Mouse (Mus musculus): ENCODE measurements around the gene Phgr1. TPM values are rescaled to one million over a fixed set of nuclear protein-coding genes. Genes with fewer than 3 reads are reported as not detected.
A peak's percentile ranks its signal among the peaks of the same experiment; 100 is the strongest.

The Phgr1 gene
- polyA plus RNA-seq, 1 experiment from 2014 or later = not detected

DNA sequence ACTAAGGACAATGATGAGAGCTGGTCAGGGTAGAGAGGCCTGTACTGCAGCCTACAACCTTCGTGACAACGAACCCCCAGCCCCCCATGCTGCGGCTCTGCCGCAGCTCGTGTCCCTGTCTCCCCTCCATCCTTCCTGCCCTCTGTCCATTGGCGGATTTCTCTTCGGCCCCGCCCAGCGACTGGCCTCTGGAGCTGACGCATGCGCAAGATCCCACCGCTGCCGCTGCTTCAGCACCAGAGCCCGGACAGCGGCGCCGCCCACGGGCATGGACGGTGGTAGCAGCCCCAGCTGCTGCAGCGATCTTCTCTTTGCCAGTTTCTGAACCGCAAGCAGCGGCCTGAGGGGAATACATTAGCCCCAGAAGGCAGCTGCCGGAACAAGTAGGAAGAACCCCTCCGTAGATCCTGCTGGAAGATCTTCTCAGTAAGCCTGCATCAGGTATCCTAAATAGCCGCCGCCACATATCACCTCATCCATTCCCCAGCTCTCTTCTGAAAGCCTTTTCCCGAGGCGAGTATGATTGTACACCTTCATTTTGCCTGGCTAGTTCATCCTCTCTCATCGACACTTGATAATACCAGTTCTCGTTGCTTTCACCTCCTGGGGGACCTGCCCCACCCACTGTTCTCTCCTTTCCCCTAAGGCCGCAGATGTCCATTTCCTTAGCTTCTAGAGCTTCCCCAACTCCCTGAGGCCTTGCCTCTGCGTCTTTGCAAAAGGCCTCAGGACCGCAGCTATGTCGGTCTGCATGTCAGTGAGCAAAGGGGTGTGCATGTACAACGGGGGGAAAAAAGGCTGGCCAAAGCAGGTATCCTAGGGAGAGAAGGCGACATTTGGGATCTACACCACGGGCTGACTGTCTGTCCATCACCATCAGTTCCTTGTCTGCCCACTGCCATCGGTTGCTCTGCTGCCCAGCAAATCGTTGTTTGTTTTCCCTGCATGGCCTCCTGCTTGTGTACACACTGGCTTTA, 7.2 kb downstream of the Phgr1 start, which contains the start of gene Disp2:
Gene Disp2 (plus strand): TSS at position 216 of the 977 bp plus-strand sequence.
- Histone ChIP-seq H3K4me2 (peak within 1 kb of the TSS; percentile 78), H3K9me3 (replicated peaks; ENCODE audit: control insufficient read depth, low read length) (no peaks in the 10 kb centered on the region), H3K36me3 (ENCODE audit: control insufficient read depth, insufficient read depth, low read length) (no peaks in the 10 kb centered on the region), H3K4me3 (ENCODE audit: low read depth, low read length) (peak within 1 kb of the TSS; percentile 41), H3K9ac (ENCODE audit: low read depth, low read length) (no peak within 1 kb of the TSS; the same call in 1 of the 2 replicates), H3K27ac (ENCODE audit: low read depth, low read length) (no peak within 1 kb of the TSS), H3K27me3 (ENCODE audit: control insufficient read depth, insufficient read depth, low read length) (peaks cover 7% of the 10 kb centered on the region), H3K4me1 (ENCODE audit: control insufficient read depth, insufficient read depth, low read length) (peaks cover 2% of the 10 kb centered on the region; the same call in 1 of the 2 replicates)
- ATAC-seq (replicated peaks; ENCODE audit: insufficient number of reproducible peaks, low FRiP score, low TSS enrichment) = peak; percentile 78
- 12% methylated on average over 39 of the region's 39 CpGs for WGBS (ENCODE audit: insufficient replicate concordance)

DNA sequence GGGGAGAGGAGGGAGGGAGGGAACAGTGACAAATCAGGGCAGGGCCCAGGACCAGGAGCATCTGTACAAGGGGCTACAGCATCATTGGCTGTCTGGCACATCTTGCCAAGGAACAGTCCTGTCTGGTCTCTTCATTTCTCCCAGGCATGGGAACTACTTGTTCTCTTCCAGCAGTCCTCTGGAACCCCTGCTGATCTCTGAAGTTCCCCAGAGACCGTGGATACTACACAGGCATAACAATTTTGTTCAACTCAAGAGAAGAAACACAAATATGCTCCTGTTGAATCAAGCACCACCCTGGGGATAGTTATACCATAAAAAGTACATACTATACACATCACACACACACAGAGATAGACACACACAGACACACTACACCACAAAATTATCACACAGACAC, 8.5 kb downstream of the Phgr1 start:
- ATAC-seq (replicated peaks; ENCODE audit: insufficient number of reproducible peaks, low FRiP score, low TSS enrichment) = no peak
- H3K4me1 ChIP-seq (ENCODE audit: control insufficient read depth, insufficient read depth, low read length) = peaks cover 2% of the 10 kb centered on the region; the same call in 1 of the 2 replicates

DNA sequence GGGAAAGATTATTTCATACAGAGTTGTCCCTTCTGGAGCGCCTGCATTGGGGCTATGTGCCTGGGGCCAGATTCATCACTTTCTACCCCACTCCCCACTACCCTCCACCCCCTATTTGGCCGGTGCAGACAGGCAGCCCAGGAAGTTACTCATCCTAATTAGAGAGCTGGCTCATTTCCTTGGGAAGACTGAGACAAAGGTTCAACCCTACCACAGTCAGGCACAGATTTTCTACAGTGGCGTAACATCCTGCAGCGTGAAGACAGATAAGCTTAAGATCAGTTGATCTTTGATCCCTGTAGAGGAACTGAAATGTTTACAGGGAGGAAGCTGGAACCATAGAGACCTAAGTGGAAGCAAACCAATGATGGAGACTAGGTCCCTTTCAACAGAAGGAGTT, 9.7 kb downstream of the Phgr1 start:
- H3K27me3 ChIP-seq (ENCODE audit: control insufficient read depth, insufficient read depth, low read length) = peaks cover 9% of the 10 kb centered on the region
- no peak for ATAC-seq (replicated peaks; ENCODE audit: insufficient number of reproducible peaks, low FRiP score, low TSS enrichment)
- no peak overlapping the region for H3K4me3 ChIP-seq (ENCODE audit: low read depth, low read length)
- H3K36me3 ChIP-seq (ENCODE audit: control insufficient read depth, insufficient read depth, low read length) = no peaks in the 10 kb centered on the region
- H3K9ac ChIP-seq (ENCODE audit: low read depth, low read length) = no peak overlapping the region
- no peak overlapping the region for H3K4me2 ChIP-seq
- WGBS (ENCODE audit: insufficient replicate concordance) = 42% methylated on average over 4 of the region's 4 CpGs
- no peak overlapping the region for H3K27ac ChIP-seq (ENCODE audit: low read depth, low read length)
- H3K4me1 ChIP-seq (ENCODE audit: control insufficient read depth, insufficient read depth, low read length) = peaks cover 2% of the 10 kb centered on the region; the same call in 1 of the 2 replicates
- no peaks in the 10 kb centered on the region for H3K9me3 ChIP-seq (replicated peaks; ENCODE audit: control insufficient read depth, low read length)

More for the DNA sequence above, 8.5 kb downstream of the Phgr1 start:
- Histone ChIP-seq H3K4me2 (no peak overlapping the region), H3K36me3 (ENCODE audit: control insufficient read depth, insufficient read depth, low read length) (no peaks in the 10 kb centered on the region), H3K9me3 (replicated peaks; ENCODE audit: control insufficient read depth, low read length) (no peaks in the 10 kb centered on the region), H3K27ac (ENCODE audit: low read depth, low read length) (no peak overlapping the region), H3K4me3 (ENCODE audit: low read depth, low read length) (no peak overlapping the region), H3K27me3 (ENCODE audit: control insufficient read depth, insufficient read depth, low read length) (peaks cover 9% of the 10 kb centered on the region), H3K9ac (ENCODE audit: low read depth, low read length) (no peak overlapping the region)
- WGBS (ENCODE audit: insufficient replicate concordance) = 55% methylated on average over 1 of the region's 1 CpGs

DNA sequence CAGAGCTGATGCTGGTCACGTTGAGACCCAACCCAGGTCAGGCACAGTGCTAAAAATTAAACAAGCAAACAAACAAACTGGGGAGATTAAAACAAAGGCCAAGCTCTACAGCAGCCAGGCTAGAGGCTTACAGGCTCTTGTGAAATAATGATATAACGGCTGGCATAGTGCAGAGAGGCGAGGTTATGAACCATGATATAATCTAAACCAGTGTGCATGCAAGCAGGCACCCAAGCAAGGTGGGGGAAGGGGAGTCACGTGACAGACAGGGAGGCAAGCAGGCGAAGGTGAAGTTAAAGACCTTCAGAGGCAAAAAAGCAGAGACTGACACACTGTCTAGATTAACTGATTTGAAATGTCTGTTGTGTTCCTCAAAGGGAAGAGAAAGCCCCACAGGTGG, 10.5 kb downstream of the Phgr1 start:
- H3K4me3 ChIP-seq (ENCODE audit: low read depth, low read length) = no peak overlapping the region
- no peaks in the 10 kb centered on the region for H3K36me3 ChIP-seq (ENCODE audit: control insufficient read depth, insufficient read depth, low read length)
- 52% methylated on average over 5 of the region's 5 CpGs for WGBS (ENCODE audit: insufficient replicate concordance)
- peaks cover 9% of the 10 kb centered on the region for H3K27me3 ChIP-seq (ENCODE audit: control insufficient read depth, insufficient read depth, low read length)
- H3K9ac ChIP-seq (ENCODE audit: low read depth, low read length) = no peak overlapping the region
- H3K9me3 ChIP-seq (replicated peaks; ENCODE audit: control insufficient read depth, low read length) = no peaks in the 10 kb centered on the region
- H3K27ac ChIP-seq (ENCODE audit: low read depth, low read length) = no peak overlapping the region
- peaks cover 2% of the 10 kb centered on the region; the same call in 1 of the 2 replicates for H3K4me1 ChIP-seq (ENCODE audit: control insufficient read depth, insufficient read depth, low read length)
- ATAC-seq (replicated peaks; ENCODE audit: insufficient number of reproducible peaks, low FRiP score, low TSS enrichment) = no peak
- H3K4me2 ChIP-seq = no peak overlapping the region

DNA sequence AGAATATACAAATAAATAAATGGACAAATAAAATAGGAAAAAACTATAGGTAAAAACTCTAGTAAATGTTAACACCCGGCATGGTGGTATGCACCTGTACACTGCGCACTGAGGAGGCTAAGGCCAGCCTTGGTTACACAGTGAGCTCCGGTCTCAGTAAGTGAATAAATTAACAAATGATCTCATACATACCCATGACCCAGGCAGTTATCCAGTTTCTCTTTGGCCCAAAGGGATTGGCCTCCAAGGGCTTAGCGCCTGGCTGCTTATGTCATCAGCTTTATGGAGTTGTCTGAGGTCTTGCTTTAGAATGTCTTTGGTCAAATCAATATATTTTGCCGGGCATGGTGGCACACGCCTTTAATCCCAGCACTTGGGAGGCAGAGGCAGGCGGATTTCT, 11.1 kb downstream of the Phgr1 start:
- WGBS (ENCODE audit: insufficient replicate concordance) = 81% methylated on average over 7 of the region's 7 CpGs
- no peak for ATAC-seq (replicated peaks; ENCODE audit: insufficient number of reproducible peaks, low FRiP score, low TSS enrichment)
- H3K4me3 ChIP-seq (ENCODE audit: low read depth, low read length) = no peak overlapping the region
- H3K4me2 ChIP-seq = no peak overlapping the region
- H3K27ac ChIP-seq (ENCODE audit: low read depth, low read length) = no peak overlapping the region
- peaks cover 2% of the 10 kb centered on the region; the same call in 1 of the 2 replicates for H3K4me1 ChIP-seq (ENCODE audit: control insufficient read depth, insufficient read depth, low read length)
- no peaks in the 10 kb centered on the region for H3K9me3 ChIP-seq (replicated peaks; ENCODE audit: control insufficient read depth, low read length)
- H3K27me3 ChIP-seq (ENCODE audit: control insufficient read depth, insufficient read depth, low read length) = peaks cover 9% of the 10 kb centered on the region
- no peak overlapping the region for H3K9ac ChIP-seq (ENCODE audit: low read depth, low read length)
- H3K36me3 ChIP-seq (ENCODE audit: control insufficient read depth, insufficient read depth, low read length) = no peaks in the 10 kb centered on the region

DNA sequence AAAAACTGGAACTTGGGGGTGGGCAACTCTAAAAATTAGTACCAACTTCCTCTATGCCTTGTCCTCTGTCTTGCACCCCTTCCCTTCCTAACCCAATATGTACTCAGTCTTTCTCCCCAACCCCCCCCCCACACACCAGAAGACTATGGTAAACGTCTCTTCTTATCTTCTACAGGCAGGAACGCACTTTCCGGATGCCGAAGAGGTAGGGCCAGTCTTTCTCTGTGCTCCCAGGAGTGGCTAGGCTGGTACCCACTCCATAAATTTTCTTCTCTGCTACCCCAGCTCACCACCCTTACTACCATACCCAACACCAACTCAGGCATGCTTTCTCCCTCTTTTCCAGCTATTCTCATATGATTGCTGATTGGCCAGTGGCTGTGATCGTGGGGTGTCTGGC, 14.0 kb downstream of the Phgr1 start:
- Histone ChIP-seq H3K27me3 (ENCODE audit: control insufficient read depth, insufficient read depth, low read length) (peaks cover 15% of the 10 kb centered on the region), H3K4me3 (ENCODE audit: low read depth, low read length) (no peak overlapping the region), H3K36me3 (ENCODE audit: control insufficient read depth, insufficient read depth, low read length) (no peaks in the 10 kb centered on the region), H3K4me1 (ENCODE audit: control insufficient read depth, insufficient read depth, low read length) (peaks cover 10% of the 10 kb centered on the region; the same call in 1 of the 2 replicates), H3K27ac (ENCODE audit: low read depth, low read length) (no peak overlapping the region), H3K4me2 (no peak overlapping the region), H3K9ac (ENCODE audit: low read depth, low read length) (no peak overlapping the region), H3K9me3 (replicated peaks; ENCODE audit: control insufficient read depth, low read length) (no peaks in the 10 kb centered on the region)
- WGBS (ENCODE audit: insufficient replicate concordance) = 60% methylated on average over 5 of the region's 5 CpGs
- no peak for ATAC-seq (replicated peaks; ENCODE audit: insufficient number of reproducible peaks, low FRiP score, low TSS enrichment)

DNA sequence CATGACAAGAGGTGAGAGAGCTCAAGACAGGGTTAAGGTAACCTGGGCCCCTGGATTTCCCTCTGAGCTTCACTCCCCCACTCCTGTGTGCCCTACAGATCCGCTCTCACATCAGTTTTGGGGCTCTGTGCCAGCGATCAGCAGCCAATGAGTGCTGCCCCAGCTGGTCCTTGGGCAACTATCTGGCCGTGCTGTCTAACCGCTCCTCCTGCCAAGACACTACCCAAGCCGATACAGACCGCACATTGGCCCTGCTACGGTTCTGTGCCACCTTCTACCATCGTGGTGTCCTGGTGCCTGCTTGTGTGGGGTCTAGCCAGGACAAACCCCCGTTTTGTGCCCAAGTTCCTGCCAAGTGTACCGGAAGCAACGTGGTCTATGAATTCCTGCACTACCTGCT, 16.9 kb downstream of the Phgr1 start:
- ATAC-seq (replicated peaks; ENCODE audit: insufficient number of reproducible peaks, low FRiP score, low TSS enrichment) = no peak
- 83% methylated on average over 11 of the region's 11 CpGs for WGBS (ENCODE audit: insufficient replicate concordance)
- H3K27ac ChIP-seq (ENCODE audit: low read depth, low read length) = no peak overlapping the region

DNA sequence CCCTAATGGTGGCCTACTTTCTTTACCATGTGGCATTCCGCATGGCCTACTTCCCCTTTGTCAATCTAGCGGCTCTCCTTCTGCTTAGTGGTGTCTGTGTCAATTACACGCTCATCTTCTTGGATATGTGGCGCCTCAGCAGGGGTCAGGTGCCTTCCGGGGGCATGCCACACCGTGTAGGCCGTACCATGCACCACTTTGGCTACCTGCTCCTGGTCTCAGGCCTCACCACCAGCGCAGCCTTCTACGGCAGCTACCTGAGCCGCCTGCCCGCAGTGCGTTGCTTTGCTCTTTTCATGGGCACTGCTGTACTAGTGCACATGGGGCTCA, 17.6 kb downstream of the Phgr1 start:
- WGBS (ENCODE audit: insufficient replicate concordance) = 52% methylated on average over 12 of the region's 12 CpGs
- no peak overlapping the region for H3K9ac ChIP-seq (ENCODE audit: low read depth, low read length)

More for the DNA sequence above, 16.9 kb downstream of the Phgr1 start:
- H3K4me2 ChIP-seq = no peak overlapping the region
- no peaks in the 10 kb centered on the region for H3K36me3 ChIP-seq (ENCODE audit: control insufficient read depth, insufficient read depth, low read length)
- H3K9me3 ChIP-seq (replicated peaks; ENCODE audit: control insufficient read depth, low read length) = no peaks in the 10 kb centered on the region
- H3K4me3 ChIP-seq (ENCODE audit: low read depth, low read length) = no peak overlapping the region
- H3K4me1 ChIP-seq (ENCODE audit: control insufficient read depth, insufficient read depth, low read length) = peaks cover 10% of the 10 kb centered on the region; the same call in 1 of the 2 replicates
- no peak overlapping the region for H3K9ac ChIP-seq (ENCODE audit: low read depth, low read length)
- H3K27me3 ChIP-seq (ENCODE audit: control insufficient read depth, insufficient read depth, low read length) = peaks cover 19% of the 10 kb centered on the region

More for the DNA sequence above, 17.6 kb downstream of the Phgr1 start:
- Histone ChIP-seq H3K36me3 (ENCODE audit: control insufficient read depth, insufficient read depth, low read length) (no peaks in the 10 kb centered on the region), H3K4me1 (ENCODE audit: control insufficient read depth, insufficient read depth, low read length) (peaks cover 10% of the 10 kb centered on the region; the same call in 1 of the 2 replicates), H3K4me2 (peak overlapping the region; percentile 48), H3K4me3 (ENCODE audit: low read depth, low read length) (peak overlapping the region; percentile 18; the same call in 1 of the 2 replicates), H3K27ac (ENCODE audit: low read depth, low read length) (no peak overlapping the region), H3K9me3 (replicated peaks; ENCODE audit: control insufficient read depth, low read length) (no peaks in the 10 kb centered on the region), H3K27me3 (ENCODE audit: control insufficient read depth, insufficient read depth, low read length) (peaks cover 19% of the 10 kb centered on the region)
- no peak for ATAC-seq (replicated peaks; ENCODE audit: insufficient number of reproducible peaks, low FRiP score, low TSS enrichment)
